Mouse (Mus musculus) midbrain, postnatal 0 days (tissue): Measurements from ENCODE around the gene Ckap4. TPM values are rescaled to one million over a fixed set of nuclear protein-coding genes. Genes with fewer than 3 reads are reported as not detected.
A peak's percentile ranks its signal among the peaks of the same experiment; 100 is the strongest.

Experiments used
- ATAC-seq: fragments of 200-750 bp; cut with Nextera tagmentation; 2 replicates; pipeline ENCODE4 v1.8.0; 2017; ENCODE audit warnings: moderate number of reproducible peaks, mild to moderate bottlenecking, moderate TSS enrichment, moderate library complexity; ENCODE audit not compliant: low FRiP score
- DNase-seq: peaks from one replicate; pipeline ENCODE4 v3.0.0-alpha.2; 2015; ENCODE audit warnings: low spot score
- H3K27ac ChIP-seq: fragments of 300-500 bp; sonication (generic); 2 replicates; pipeline ENCODE4 v1.5.1; 2014; ENCODE audit warnings: low read depth, mild to moderate bottlenecking, low read length, mixed read lengths
- H3K27me3 ChIP-seq: fragments of 300-500 bp; sonication (generic); 2 replicates; pipeline ENCODE4 v1.6.1; 2014; ENCODE audit warnings: low read length, control low read depth, mixed read lengths; ENCODE audit not compliant: insufficient read depth
- H3K36me3 ChIP-seq: fragments of 300-500 bp; sonication (generic); 2 replicates; pipeline ENCODE4 v1.6.1; 2014; ENCODE audit warnings: low read length, control low read depth, mixed read lengths; ENCODE audit not compliant: insufficient read depth
- H3K4me1 ChIP-seq: fragments of 300-500 bp; sonication (generic); 2 replicates; pipeline ENCODE4 v1.6.1; 2014; ENCODE audit warnings: mild to moderate bottlenecking, control low read depth, antibody characterized with exemption, low read length, mixed read lengths; ENCODE audit not compliant: insufficient read depth
- H3K4me2 ChIP-seq: fragments of 300-500 bp; sonication (generic); 2 replicates; pipeline ENCODE4 v1.6.1; 2014; ENCODE audit warnings: low read depth, mild to moderate bottlenecking, low read length, mixed read lengths; ENCODE audit not compliant: poor library complexity, severe bottlenecking
- H3K4me3 ChIP-seq: fragments of 300-500 bp; sonication (generic); 2 replicates; pipeline ENCODE4 v1.5.1; 2014; ENCODE audit warnings: low read depth, mild to moderate bottlenecking, low read length, moderate library complexity
- H3K9ac ChIP-seq: fragments of 300-500 bp; sonication (generic); replicated peaks from 2 replicates; pipeline ENCODE4 v1.6.1; 2014; ENCODE audit warnings: mild to moderate bottlenecking, low read length, moderate library complexity, mixed read lengths; ENCODE audit not compliant: poor library complexity, severe bottlenecking
- H3K9me3 ChIP-seq: fragments of 300-500 bp; sonication (generic); 2 replicates; pipeline ENCODE4 v1.6.1; 2016; ENCODE audit warnings: low read length, control low read depth
- CTCF ChIP-seq: IDR thresholded peaks from 2 replicates; pipeline ENCODE4 v1.5.1; 2016; ENCODE audit warnings: antibody characterized with exemption, mild to moderate bottlenecking
- WGBS: fragments of 180-500 bp; shearing (Covaris S2); extraction: QIAGEN DNeasy Blood & Tissue Kit; methylation state at CpG from one replicate; pipeline ENCODE4 v1.1.7; 2014; 5-methylcytosine and 5-hydroxymethylcytosine counted together
- polyA plus RNA-seq: library from polyadenylated mRNA; unstranded; fragments of >200 nt; fragmentation: Nextera tagmentation; extraction: Ambion mirVana; gene quantifications from 2 replicates; pipeline ENCODE4 v1.2.1, GENCODE M21; 2015
- total RNA-seq: library from RNA; depleted of rRNA; stranded (reverse); fragments of >200 nt; gene quantifications from 2 replicates; pipeline ENCODE4 v1.2.3, GENCODE M21; 2014

The Ckap4 gene
- total and polyA plus RNA-seq, 2 experiments from 2014 or later = 52.3 to 52.7 TPM

- no peak overlapping the region for H3K4me2 ChIP-seq
- H3K4me1 ChIP-seq = no peaks in the 10 kb centered on the region
- no peaks in the 10 kb centered on the region for H3K27me3 ChIP-seq
- no peak overlapping the region for H3K27ac ChIP-seq
- peak; percentile 45 for DNase-seq
- H3K4me3 ChIP-seq = no peak overlapping the region
- ATAC-seq = no peak
- H3K36me3 ChIP-seq = no peaks in the 10 kb centered on the region
- no peaks in the 10 kb centered on the region for H3K9me3 ChIP-seq
- no peak overlapping the region for H3K9ac ChIP-seq
- TF ChIP-seq CTCF = peak; percentile 56
- 72% methylated on average over 11 of the region's 11 CpGs for WGBS
These were observed 9.2 kb upstream of the Ckap4 start for GRCm38 (mm10) chr10:84542802-84543658.

- H3K36me3 ChIP-seq = no peaks in the 10 kb centered on the region
- no peak for DNase-seq
- H3K4me2 ChIP-seq = no peak overlapping the region
- H3K4me1 ChIP-seq = no peaks in the 10 kb centered on the region
- H3K9ac ChIP-seq = no peak overlapping the region
- H3K4me3 ChIP-seq = no peak overlapping the region
- H3K27me3 ChIP-seq = no peaks in the 10 kb centered on the region
- TF ChIP-seq CTCF = no peak
- ATAC-seq = no peak
- no peaks in the 10 kb centered on the region for H3K9me3 ChIP-seq
- 90% methylated on average over 6 of the region's 6 CpGs for WGBS
- no peak overlapping the region for H3K27ac ChIP-seq
These were observed 5.8 kb upstream of the Ckap4 start for GRCm38 (mm10) chr10:84539651-84540050.

GRCm38 (mm10) chr10:84535859-84536258 is 2.0 kb upstream of the Ckap4 start:
- DNase-seq = peak; percentile 49
- TF ChIP-seq CTCF = no peak
- Histone ChIP-seq H3K9me3 (no peaks in the 10 kb centered on the region), H3K4me2 (no peak overlapping the region), H3K27me3 (no peaks in the 10 kb centered on the region), H3K36me3 (no peaks in the 10 kb centered on the region), H3K4me1 (peaks cover 14% of the 10 kb centered on the region), H3K9ac (no peak overlapping the region), H3K27ac (no peak overlapping the region), H3K4me3 (no peak overlapping the region)
- 58% methylated on average over 4 of the region's 4 CpGs for WGBS
- no peak for ATAC-seq

GRCm38 (mm10) chr10:84535458-84535857 is 1.6 kb upstream of the Ckap4 start:
- no peak overlapping the region for H3K9ac ChIP-seq
- TF ChIP-seq CTCF = no peak
- H3K9me3 ChIP-seq = no peaks in the 10 kb centered on the region
- H3K4me1 ChIP-seq = peaks cover 16% of the 10 kb centered on the region
- no peak overlapping the region for H3K27ac ChIP-seq
- WGBS = 74% methylated on average over 5 of the region's 5 CpGs
- DNase-seq (no peak), ATAC-seq (no peak)
- no peaks in the 10 kb centered on the region for H3K27me3 ChIP-seq
- no peak overlapping the region for H3K4me2 ChIP-seq
- H3K36me3 ChIP-seq = no peaks in the 10 kb centered on the region
- no peak overlapping the region for H3K4me3 ChIP-seq

- peak; percentile 59 for ATAC-seq
These were observed 665 bp downstream of the Ckap4 start for GRCm38 (mm10) chr10:84532911-84533882.

More at GRCm38 (mm10) chr10:84532911-84533882, 665 bp downstream of the Ckap4 start:
- Histone ChIP-seq H3K36me3 (peaks cover 7% of the 10 kb centered on the region), H3K9ac (peak overlapping the region; percentile 85), H3K9me3 (no peaks in the 10 kb centered on the region), H3K27me3 (no peaks in the 10 kb centered on the region), H3K4me2 (peak overlapping the region; percentile 86), H3K27ac (peak overlapping the region; percentile 75), H3K4me1 (peaks cover 16% of the 10 kb centered on the region), H3K4me3 (peak overlapping the region; percentile 76)
- WGBS = under 1% methylated on average over 46 of the region's 72 CpGs
- peak; percentile 69 for DNase-seq
- peak; percentile 32; the same call in 1 of the 2 replicates for TF ChIP-seq CTCF
